Mouse (Mus musculus): ENCODE results near the gene Efemp2.

DNA sequence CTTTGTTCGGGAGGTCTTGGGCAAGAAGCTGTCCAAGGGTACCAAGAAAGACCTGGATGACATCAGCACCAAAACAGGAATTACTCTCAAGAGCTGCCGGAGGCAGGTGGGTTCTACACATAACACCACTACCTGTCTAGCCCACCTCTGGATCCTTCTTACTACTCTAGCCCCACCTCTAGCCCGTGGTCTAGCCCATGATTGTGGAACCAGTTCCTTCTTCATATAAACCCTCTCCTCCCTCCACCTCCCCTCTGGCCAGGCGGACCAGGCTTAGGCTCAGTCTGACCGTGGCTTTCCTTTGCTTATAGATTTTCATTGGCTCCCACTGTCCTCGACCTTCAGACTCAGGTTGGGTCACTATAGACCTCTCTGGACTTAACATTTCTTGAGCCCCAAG is 12.3 kb upstream of the Efemp2 start:
- TF ChIP-seq GATA1 (IDR thresholded peaks at IDR 0.05; ENCODE audit: borderline replicate concordance, low read length) (no peak), CTCF (IDR thresholded peaks at IDR 0.05; ENCODE audit: low read depth, low read length) (no peak), TAL1 (conservative IDR thresholded peaks at IDR 0.05; ENCODE audit: low read depth, low read length) (no peak)
